Mouse (Mus musculus) E14TG2a.4 (cell line): ENCODE data around the gene Trim71.
"Not testable (repeated sequence)": the region's sequence is repeated elsewhere in the genome, so short reads cannot be mapped to it uniquely, and the experiment has no call there.

Source experiments
- H3K27me3 ChIP-seq: 2 replicates; pipeline ENCODE4 v1.6.1; 2014; ENCODE audit warnings: low read length, control low read depth; ENCODE audit not compliant: insufficient read depth
- H3K36me3 ChIP-seq: 2 replicates; pipeline ENCODE4 v1.6.1; 2014; ENCODE audit warnings: low read length, control low read depth; ENCODE audit not compliant: insufficient read depth
- H3K4me1 ChIP-seq: replicated peaks from 2 replicates; pipeline ENCODE4 v1.6.1; 2014; ENCODE audit warnings: low read depth, low read length, control low read depth
- H3K4me3 ChIP-seq: replicated peaks from 2 replicates; pipeline ENCODE4 v1.5.1; 2014; ENCODE audit warnings: mild to moderate bottlenecking, low read length
- H3K9me3 ChIP-seq: 2 replicates; pipeline ENCODE4 v1.6.1; 2014; ENCODE audit warnings: low read length, control low read depth
- CTCF ChIP-seq: conservative IDR thresholded peaks from 2 replicates; pipeline ENCODE4 v1.5.1; 2014; ENCODE audit warnings: low read length
- NANOG ChIP-seq: IDR thresholded peaks from 2 replicates; pipeline ENCODE4 v1.6.1; 2014; ENCODE audit warnings: borderline replicate concordance, low read length, mixed read lengths
- POU5F1 ChIP-seq: IDR thresholded peaks from 2 replicates; pipeline ENCODE4 v1.6.1; 2014; ENCODE audit warnings: low read length, borderline replicate concordance

Gene Trim71

GRCm38 (mm10) chr9:114522501-114522900, 41.7 kb downstream of the Trim71 start:
- Histone ChIP-seq H3K36me3 (peaks cover 74% of the 10 kb centered on the region), H3K9me3 (no peaks in the 10 kb centered on the region), H3K4me3 (peak overlapping the region; percentile 20; the same call in 1 of the 2 replicates), H3K27me3 (no peaks in the 10 kb centered on the region), H3K4me1 (peaks cover 97% of the 10 kb centered on the region)
- TF ChIP-seq NANOG = no peak
- no peak for TF ChIP-seq POU5F1

- Histone ChIP-seq H3K4me3 (0 out of 2 replicates have a peak overlapping the region, but pooled peaks have one; percentile 20), H3K4me1 (peaks cover 97% of the 10 kb centered on the region), H3K27me3 (no peaks in the 10 kb centered on the region), H3K9me3 (no peaks in the 10 kb centered on the region), H3K36me3 (peaks cover 78% of the 10 kb centered on the region)
- TF ChIP-seq CTCF (peak; percentile 40), NANOG (no peak)
Observed at GRCm38 (mm10) chr9:114522041-114522440, 42.1 kb downstream of the Trim71 start.

- H3K27me3 ChIP-seq, H3K9me3 ChIP-seq, H3K4me3 ChIP-seq: not testable (repeated sequence)
- Histone ChIP-seq H3K36me3 (peaks cover 90% of the 10 kb centered on the region), H3K4me1 (peaks cover 99% of the 10 kb centered on the region)
Observed at GRCm38 (mm10) chr9:114520529-114520928, 43.6 kb downstream of the Trim71 start.

DNA sequence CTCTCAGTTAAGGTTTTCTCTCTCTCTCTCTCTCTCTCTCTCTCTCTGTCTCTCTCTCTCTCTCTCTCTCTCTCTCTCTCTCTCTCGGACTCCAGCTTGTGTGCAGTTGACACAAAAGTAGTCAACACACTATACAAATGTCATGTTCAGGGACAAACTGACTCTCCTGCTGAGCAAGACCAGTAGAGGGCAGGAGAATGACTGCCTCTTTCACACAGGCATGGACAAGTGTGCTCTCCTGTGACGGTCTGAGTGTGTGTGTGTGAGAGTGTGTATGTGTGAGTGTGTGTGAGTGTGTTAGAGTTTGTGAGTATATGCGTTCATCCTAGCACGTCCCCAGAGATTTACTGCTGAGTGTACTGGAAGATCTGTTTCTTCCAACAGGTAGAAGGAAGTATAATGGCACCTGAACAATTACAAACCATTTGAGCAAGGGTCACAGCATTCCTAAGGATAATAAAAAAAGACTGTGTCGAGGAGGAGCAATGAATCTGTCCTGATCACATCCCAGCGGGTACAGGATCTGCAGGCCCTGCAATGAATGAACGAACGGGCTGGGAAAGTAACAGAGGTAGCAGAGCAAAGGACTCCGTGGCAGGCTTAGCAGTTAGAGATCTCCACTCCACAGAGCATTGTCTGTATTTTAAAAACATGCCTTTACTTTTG, 45.2 kb downstream of the Trim71 start:
- peaks cover 92% of the 10 kb centered on the region for H3K36me3 ChIP-seq
- H3K27me3 ChIP-seq = no peaks in the 10 kb centered on the region
- peaks cover 99% of the 10 kb centered on the region for H3K4me1 ChIP-seq
- peak overlapping the region; percentile 67 for H3K4me3 ChIP-seq
- TF ChIP-seq CTCF (no peak), POU5F1 (no peak), NANOG (no peak)
- H3K9me3 ChIP-seq = no peaks in the 10 kb centered on the region

DNA sequence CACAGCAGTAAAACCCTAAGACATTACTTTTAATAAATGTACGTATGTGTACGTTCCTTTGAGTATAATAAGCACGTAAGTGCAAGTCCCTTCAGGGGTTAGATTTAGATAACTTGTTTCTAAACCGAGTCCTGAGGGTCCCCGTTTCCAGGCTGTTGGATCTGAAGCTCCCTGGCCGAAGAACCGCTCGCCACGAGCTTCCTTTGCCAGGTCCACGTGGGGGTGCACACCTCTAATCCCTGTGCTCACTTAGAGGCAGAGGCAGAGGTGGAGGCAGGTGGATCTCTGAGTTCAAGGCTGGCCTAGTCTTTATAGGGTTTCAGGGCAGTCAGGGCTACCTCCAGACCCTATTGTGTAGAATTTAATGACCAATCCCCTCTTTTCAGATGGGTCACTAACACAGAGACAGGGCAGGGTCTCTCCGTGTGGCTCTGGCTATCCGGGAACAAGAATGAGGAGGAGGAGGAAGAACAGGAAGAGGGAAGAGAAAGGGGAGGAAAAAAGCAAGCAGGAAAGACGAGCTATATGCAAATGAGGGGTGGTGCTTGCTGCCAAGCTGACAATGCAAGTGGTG, 46.2 kb downstream of the Trim71 start:
- Histone ChIP-seq H3K4me1 (peaks cover 99% of the 10 kb centered on the region), H3K4me3 (peak overlapping the region; percentile 67)
- no peak for TF ChIP-seq CTCF
- TF ChIP-seq NANOG = no peak
- no peak for TF ChIP-seq POU5F1

DNA sequence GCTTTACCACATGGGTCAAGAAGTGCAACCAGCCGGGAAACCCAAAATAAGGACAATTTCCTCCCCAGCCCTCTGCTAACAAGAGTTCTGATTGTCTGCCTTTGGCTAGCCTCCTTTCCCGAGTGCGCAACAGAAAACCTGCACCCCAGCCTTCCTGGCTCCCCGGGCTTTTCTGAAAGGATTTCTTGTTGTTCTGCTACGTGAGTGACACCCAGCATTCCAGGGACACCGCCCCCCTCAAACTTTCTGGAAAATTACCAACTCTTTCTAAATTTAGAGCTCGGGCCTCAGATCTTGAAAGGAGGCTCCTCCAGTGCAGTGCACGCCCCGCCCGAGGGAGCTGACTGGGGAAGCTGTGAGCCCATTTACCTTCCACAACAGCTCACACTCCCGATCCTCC, 48.8 kb downstream of the Trim71 start, which contains the start of gene C130032M10Rik:
Gene C130032M10Rik (plus strand): TSS at position 334 of the 400 bp plus-strand sequence.
- peaks cover 95% of the 10 kb centered on the region for H3K36me3 ChIP-seq
- peak within 1 kb of the TSS; percentile 67 for H3K4me3 ChIP-seq
- H3K9me3 ChIP-seq = no peaks in the 10 kb centered on the region
- TF ChIP-seq POU5F1 = no peak
- no peak for TF ChIP-seq CTCF
- no peak for TF ChIP-seq NANOG
- no peaks in the 10 kb centered on the region for H3K27me3 ChIP-seq
- H3K4me1 ChIP-seq = peaks cover 98% of the 10 kb centered on the region

More for the DNA sequence above, 46.2 kb downstream of the Trim71 start:
- H3K36me3 ChIP-seq = peaks cover 92% of the 10 kb centered on the region
- no peaks in the 10 kb centered on the region for H3K27me3 ChIP-seq
- no peaks in the 10 kb centered on the region for H3K9me3 ChIP-seq

DNA sequence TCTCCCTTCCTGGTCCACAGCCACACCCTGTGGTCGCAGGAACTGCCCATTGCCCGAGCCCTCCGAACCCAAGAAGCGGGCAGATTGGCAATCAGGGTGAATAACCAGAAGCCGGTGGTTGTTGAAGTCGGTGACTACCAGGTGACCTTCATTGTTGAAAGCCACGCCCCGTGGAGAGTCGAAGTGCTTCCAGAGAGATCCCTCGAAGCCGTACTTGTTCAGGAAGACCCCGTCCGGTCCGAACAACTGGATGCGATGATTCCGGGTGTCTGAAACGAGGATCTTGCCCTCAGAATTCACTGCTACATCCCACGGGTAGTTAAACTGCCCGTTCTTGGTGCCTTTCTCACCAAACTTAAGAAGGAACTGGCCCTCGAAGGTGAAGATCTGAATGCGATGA, 51.3 kb downstream of the Trim71 start:
- Histone ChIP-seq H3K4me1 (peaks cover 98% of the 10 kb centered on the region), H3K36me3 (peaks cover 99% of the 10 kb centered on the region), H3K27me3 (no peaks in the 10 kb centered on the region), H3K9me3 (no peaks in the 10 kb centered on the region), H3K4me3 (peak overlapping the region; percentile 48)
- no peak for TF ChIP-seq CTCF
- no peak for TF ChIP-seq NANOG
- no peak for TF ChIP-seq POU5F1

DNA sequence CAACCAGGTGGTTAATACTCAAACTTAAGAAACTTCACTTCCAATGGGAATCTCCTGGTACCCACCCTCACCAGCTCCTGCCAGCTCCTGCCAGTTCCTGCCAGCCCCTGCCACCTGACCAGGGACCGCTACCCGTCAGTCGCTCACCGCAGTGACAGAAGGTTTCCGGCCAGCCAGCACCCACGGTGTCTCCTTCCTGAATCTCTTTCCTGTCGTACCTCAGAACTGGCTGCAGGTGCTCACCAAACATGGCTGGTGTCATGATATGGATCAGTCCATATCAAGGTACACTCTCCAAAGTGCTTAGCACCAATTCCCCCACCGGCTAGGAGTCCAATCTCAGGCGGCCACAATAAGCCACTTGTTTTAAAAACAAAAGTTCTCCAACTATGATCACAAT, 54.4 kb downstream of the Trim71 start:
- no peaks in the 10 kb centered on the region for H3K27me3 ChIP-seq
- H3K4me3 ChIP-seq = no peak overlapping the region; the same call in 1 of the 2 replicates
- no peaks in the 10 kb centered on the region for H3K9me3 ChIP-seq
- H3K4me1 ChIP-seq = peaks cover 98% of the 10 kb centered on the region
- H3K36me3 ChIP-seq = peaks cover 99% of the 10 kb centered on the region
- no peak for TF ChIP-seq CTCF
- no peak for TF ChIP-seq POU5F1
- TF ChIP-seq NANOG = no peak

- no peaks in the 10 kb centered on the region for H3K27me3 ChIP-seq
- H3K36me3 ChIP-seq = peaks cover 82% of the 10 kb centered on the region
- H3K9me3 ChIP-seq = no peaks in the 10 kb centered on the region
- no peak overlapping the region for H3K4me3 ChIP-seq
- no peak for TF ChIP-seq CTCF
- no peak for TF ChIP-seq NANOG
- TF ChIP-seq POU5F1 = no peak
- H3K4me1 ChIP-seq = peaks cover 94% of the 10 kb centered on the region
Observed at GRCm38 (mm10) chr9:114507421-114507820, 56.7 kb downstream of the Trim71 start.
